Mouse (Mus musculus): Measurements from ENCODE around the gene Id1.

Gene Id1

DNA sequence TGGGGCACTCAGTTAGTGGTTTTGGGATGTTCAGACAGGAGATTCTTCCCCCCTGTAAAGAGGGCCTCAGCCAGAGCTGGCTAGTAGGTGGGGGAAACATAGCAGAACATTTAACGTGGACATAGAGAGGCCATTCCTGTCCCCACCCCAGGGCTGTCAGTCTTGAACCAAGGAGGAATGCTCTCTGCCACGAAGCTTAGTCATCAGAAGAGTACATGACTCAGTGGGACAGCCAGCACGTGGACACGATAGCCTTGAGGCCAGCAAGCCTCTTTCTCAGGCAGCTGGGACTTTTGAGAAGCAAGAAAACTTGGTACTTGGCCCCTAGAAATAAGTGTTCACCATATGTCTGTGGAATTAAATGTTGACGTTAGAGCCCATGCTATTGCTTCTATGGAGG is 46.6 kb downstream of the Id1 start:
- no peak for DNase-seq (ENCODE audit: low read depth, low spot score)

GRCm38 (mm10) chr2:152783241-152783640 is 47.2 kb downstream of the Id1 start:
- DNase-seq (ENCODE audit: low read depth, low spot score), result no peak

DNA sequence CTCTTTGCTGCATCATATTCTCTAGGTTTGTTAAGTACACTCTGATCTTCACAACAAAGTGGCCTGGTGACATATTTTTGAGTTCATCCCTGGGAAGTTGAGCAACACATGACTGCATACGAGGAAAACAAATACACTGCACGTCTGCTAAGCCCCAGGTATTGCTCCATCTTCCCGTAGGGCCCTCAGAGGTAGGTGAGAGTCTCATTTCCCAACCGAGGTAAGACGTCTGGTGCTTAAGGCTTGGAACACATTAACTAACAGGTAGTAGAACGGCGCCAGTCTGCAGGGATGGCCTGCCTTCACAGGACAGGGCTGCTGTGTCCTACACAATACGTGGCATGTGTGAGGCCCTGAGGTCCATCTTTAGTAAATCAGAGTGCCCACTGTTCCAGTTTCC is 48.6 kb downstream of the Id1 start:
- no peak for DNase-seq (ENCODE audit: low read depth, low spot score)

DNA sequence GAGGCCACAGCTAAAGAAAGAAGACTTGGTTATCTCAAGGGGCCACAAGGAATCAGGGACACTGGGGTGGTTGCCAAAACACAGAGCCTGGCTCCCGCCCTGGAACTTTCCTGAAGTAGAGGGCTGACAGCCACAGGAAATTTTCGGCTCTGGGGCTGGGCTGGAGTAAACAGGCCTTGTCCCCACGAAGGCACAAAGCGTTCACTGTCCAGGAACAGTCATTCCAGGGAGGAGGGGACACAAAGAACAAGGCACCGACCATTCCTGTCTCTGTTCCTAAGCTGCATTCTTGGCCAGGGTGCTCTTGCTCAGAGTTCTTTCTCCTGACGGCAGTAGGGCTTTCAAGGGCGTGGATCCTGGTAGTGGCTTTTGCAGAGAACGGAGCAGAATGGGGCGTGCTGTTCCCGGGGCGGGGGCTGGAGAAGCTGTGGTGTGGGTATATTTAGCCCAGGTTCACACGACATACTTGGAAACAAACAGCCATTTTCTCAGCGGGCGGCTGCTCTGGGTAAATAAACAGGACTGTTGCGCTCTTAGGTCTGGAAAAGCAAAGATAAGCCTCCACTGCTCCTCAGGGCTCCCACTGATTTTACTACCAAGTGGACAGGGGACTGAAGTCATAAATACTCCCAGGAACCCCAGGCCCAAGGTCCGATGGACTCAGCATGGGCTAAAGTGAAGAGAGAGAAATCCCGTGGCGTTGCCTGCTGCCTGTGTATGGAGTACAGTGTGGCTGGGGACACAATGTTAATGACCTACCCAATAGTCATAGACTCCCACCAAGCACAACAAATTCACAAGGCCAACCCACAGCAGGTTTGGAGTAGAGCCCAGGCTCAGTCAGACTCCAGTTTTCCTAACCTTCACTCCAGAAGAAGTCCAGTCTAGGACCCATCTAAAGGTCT is 49.6 kb downstream of the Id1 start:
- DNase-seq (ENCODE audit: low read depth, low spot score), result no peak
